Mouse (Mus musculus) olfactory bulb, adult 2 months (tissue): ENCODE data around the gene Cib1.

Experiments
- CTCF ChIP-seq: fragments of 200-500 bp; IDR thresholded peaks from 2 replicates; pipeline ENCODE4 v1.5.1; 2012; ENCODE audit warnings: low read depth, mild to moderate bottlenecking, low read length, moderate library complexity; ENCODE audit not compliant: insufficient read depth
- POLR2A ChIP-seq: fragments of 200-500 bp; IDR thresholded peaks from 2 replicates; pipeline ENCODE4 v1.6.1; 2012; ENCODE audit warnings: mild to moderate bottlenecking, low read depth, low read length, moderate library complexity; ENCODE audit not compliant: insufficient read depth

DNA sequence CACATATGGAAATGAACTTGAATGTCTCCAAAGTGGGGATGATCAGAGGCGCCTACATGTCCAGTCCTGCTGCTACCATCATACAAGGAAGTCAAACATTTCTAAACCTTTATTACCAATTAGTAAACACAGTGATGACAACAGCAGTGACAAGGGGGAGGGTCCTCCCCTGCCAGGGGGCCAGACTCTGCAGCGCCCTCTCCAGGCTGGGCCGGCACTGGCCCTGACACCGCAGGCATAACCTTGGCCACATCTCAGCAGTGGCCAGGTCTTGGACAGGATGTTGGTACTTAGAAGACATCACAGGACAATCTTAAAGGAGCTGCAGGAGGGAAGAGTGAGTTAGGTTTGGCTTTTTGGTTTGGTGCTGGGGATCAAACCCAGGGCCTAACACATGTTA is 5.5 kb downstream of the Cib1 start:
- TF ChIP-seq CTCF (no peak), POLR2A (no peak)
